Mouse (Mus musculus): ENCODE results near the gene Mttp. TPM values are rescaled to one million over a fixed set of nuclear protein-coding genes. Genes with fewer than 3 reads are reported as not detected.
A peak's percentile ranks its signal among the peaks of the same experiment; 100 is the strongest.

Mttp gene
- total RNA-seq, 2 experiments from 2014 or later: 1.9 to 2.7 TPM

DNA sequence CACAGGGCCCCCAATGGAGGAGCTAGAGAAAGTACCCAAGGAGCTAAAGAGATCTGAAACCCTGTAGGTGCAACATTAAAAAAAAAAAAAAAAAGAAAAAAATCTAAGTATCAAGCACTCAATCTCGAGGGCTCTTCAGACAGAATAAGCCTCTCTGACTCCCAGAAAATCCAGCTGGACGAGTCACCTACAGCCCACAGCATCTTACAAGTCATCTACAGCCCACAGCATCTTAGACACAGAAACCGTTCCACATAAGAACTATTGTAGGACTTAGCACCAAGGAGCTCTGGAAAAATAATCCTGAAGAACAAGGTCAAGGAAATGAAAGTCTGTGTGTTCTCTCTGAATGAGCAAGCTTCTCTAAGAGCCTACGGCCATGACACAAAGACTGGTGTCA is 42.8 kb downstream of the Mttp start:
- intact Hi-C loops (cut with DNase I; ENCODE audit: low total_unique reads): no loop called here
- DNase-seq: no peak

DNA sequence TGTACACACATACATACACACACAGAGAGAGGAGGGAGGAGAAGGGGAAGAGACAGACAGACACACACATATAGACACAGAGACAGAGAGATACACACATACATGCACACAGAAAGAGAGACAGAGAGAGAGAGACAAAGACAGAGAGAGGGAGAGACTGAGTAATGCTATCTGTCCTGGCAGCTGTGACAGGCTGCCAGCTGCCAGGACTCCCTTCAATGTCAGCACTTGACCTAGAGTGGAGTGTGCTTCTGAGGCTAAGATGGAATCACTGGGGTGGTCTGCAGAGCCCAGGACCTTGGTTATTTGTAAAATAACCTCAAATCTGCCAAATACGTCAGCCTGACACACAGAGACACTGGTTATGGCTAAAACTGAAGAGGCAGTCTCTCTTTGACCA is 47.0 kb downstream of the Mttp start:
- intact Hi-C loops (cut with DNase I; ENCODE audit: low total_unique reads): no loop called here
- no peak for DNase-seq

DNA sequence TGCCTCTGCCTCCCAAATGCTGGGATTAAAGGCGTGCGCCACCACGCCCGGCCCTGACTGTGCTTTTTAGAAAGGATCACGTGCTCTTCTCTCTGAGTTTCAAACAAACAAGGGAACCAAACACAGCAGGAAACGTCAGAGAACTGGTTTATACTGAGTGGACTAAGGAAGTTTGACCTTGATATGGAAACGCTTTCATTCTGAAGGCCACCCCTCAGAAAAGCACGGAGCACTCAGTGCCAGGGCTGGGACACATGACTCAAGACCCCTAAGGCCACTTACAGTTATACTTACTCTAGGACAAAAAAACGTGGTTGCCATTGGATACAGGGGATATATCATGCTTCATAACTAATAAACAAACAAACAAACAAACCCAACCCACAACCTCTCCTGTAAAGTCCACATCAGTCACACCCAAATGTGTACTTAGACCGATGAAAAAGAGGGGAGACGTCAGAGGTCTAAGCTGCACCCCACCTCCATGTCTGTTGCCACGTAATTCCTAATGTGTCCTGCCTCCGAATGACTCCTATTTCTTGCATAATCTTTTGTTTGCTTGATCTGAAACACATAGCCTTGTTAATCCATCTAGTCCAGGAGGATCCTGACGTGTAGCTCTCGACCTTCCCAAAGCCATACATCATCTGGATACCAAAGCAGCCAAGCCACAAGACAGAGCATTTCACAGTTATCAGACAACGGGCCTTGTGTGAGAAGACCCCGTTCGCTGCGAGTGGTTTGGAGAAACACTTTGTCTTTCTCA is 48.3 kb downstream of the Mttp start:
- DNase-seq: no peak
- intact Hi-C loops (cut with DNase I; ENCODE audit: low total_unique reads): no loop called here

DNA sequence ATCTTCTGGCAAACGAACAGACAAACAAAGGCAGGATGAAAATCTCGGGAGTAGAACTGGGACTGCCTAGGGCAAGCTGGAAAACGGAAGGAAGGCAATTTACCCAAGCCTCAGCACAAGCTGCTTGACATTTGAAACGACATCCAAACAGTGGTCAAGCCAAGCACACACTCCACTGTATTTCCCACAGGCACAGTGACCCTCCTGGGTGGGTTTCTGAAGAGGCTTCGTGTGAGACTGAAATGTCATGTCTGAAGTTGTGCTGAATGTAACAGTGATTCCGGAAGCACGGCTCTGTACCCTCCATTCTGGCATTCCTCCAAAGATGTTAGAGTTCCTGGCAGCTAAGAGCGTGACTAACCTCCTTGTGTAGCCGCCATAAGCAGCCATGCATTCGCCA is 49.0 kb downstream of the Mttp start:
- no peak for DNase-seq
- intact Hi-C loops (cut with DNase I; ENCODE audit: low total_unique reads): no loop called here

DNA sequence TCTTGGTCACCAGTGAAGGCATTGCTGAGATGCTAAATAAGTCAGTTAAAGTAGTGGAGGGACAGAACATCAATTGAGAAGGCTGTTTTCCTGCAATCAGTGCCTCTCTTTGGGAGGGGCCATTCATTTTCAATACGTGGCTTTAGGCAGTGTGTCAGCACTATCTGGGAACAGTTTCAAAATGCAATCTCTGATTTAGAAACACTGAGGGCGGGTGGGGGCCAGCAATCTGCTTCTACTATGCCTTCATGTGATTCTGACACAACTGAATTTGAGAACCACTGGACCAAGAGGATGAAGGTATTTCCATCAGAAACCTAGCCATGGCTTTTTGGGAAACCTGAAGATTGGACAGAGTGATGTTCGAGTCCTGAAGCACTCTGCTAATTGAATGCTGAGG is 49.5 kb downstream of the Mttp start:
- intact Hi-C loops (cut with DNase I; ENCODE audit: low total_unique reads): no loop called here
- DNase-seq: no peak

DNA sequence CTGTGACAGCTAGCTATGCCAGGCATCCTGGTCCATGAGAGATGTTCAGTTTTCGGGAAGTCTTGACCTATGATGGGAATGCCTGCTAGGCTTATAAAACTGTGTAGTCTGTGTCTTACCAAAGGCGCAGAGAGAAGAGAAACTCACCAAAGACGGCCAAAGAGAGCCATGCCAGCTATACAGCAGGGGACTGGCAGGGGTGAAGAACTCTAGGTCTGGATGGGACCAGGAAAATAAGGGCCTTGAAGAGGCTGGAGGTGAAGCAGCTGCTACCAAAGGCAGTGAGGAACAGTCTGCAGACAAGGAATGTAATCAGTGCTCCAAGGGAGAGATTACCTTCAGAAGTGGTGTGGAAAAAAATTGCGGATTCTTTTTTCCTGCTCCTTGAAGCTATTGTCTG is 60.9 kb downstream of the Mttp start:
- intact Hi-C loops (cut with DNase I; ENCODE audit: low total_unique reads): loop anchor here (10.0 kb wide), 1 partner anchor 51 kb away; no protein-coding TSS in a partner anchor

DNA sequence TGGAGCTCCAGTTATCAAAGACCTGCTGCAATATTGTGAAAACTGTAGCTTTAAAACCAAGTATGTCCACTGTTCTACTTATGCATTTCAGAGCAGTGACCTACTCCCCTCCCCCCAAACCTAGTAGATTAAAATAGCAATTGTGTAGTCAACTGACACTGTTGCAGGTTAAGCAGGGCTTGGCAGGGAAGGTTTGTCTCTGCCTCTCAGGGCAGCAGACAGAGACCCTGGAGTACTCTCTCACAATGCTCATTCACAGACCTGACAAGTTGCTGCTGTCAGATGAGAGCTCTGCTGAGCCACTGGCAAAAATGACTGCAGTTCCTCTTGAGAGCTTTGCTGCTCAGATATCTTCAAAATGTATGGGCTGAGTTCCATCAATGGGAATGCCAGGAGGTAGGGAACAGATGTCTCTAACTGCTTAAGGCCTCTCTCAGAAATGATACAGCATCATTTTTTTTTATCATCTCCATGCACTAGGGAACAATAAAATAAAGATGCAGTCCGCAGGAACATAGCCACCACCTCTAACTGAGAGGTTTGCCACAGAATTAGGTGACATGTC is 61.6 kb downstream of the Mttp start:
- no peak for DNase-seq

More for the DNA sequence above, 60.9 kb downstream of the Mttp start:
- no peak for DNase-seq

DNA sequence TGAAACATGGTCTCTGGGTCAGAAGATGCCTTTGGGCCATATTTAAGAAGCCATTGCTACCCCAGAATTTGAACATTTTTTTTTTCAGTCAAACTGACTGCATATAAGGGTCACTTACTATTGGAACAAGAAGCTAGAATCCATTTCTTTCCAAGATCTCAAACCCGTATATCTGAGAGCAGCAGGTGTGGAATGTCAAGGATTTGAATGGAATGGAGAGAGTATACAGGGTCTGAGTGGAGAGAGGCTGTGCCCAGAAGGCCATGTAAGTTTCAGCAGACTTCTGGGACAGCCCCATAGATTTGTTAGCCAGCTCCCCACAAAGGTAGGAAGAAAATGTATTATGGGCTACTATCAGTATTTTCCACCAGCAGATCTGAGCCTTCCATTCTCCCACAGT is 66.1 kb downstream of the Mttp start:
- no peak for DNase-seq
- intact Hi-C loops (cut with DNase I; ENCODE audit: low total_unique reads): no loop called here

More for the DNA sequence above, 61.6 kb downstream of the Mttp start:
- intact Hi-C loops (cut with DNase I; ENCODE audit: low total_unique reads): loop anchor here (10.0 kb wide), 1 partner anchor 52 kb away; no protein-coding TSS in a partner anchor

DNA sequence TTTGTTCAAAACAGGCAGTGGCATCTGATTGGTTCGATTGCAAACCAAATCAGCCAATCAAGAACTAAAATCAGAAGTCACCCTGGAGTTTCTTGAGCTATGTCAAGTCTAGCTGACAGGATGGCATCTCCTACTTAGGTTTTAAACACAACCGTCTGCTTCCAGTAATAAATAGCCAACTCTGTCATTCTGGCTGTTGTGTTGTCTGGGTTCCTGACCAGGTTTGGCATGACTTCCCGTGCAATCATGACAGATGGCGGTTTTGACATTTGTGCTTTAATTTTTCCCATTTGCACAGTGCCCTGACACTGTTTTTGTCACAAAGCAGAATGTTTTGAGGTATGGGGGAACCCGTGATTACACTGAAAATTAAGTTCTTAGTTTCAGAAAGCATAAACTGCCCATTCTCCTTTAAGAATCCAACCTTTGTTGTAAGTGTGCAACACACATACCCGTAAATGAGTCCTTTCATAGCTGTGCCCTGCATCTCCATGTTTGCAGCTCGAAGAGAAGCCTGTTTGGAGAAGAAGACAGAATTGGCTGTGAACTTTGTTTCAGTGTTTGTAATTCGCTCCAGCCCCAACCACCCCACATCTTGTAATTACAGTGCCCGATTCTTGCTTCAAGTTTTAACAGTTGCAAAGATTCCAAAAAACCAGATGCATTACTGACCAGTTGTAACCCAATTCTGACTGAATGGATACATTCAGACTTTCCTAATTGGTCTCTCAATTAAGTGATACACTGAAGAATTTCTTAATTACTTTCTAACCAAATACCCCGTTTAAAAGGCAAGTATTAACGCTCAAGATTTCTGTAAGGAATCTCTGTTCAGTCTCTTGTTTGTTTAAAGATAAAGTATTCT is 67.1 kb downstream of the Mttp start:
- no peak for DNase-seq
- intact Hi-C loops (cut with DNase I; ENCODE audit: low total_unique reads): no loop called here

DNA sequence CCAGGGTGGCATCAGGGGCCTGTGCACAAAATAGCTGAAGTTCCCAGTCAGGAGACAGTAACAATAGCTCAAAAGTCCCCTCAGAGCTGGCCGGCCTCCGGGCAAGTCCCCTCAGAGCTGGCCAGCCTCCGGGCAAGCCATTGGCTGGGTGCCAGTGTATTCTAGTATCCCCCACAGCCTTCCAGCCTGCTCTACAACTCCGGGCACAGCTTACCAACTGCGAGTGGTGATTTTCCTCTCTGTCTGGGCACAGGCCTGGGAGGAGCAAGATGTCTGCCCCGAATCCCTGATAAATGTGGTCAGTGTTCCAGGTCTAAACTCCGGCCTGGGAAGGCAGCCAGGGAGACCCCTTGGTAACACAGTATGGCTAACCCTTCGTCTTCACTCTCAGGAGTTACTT is 69.6 kb downstream of the Mttp start:
- intact Hi-C loops (cut with DNase I; ENCODE audit: low total_unique reads): no loop called here
- DNase-seq: peak; percentile 54

DNA sequence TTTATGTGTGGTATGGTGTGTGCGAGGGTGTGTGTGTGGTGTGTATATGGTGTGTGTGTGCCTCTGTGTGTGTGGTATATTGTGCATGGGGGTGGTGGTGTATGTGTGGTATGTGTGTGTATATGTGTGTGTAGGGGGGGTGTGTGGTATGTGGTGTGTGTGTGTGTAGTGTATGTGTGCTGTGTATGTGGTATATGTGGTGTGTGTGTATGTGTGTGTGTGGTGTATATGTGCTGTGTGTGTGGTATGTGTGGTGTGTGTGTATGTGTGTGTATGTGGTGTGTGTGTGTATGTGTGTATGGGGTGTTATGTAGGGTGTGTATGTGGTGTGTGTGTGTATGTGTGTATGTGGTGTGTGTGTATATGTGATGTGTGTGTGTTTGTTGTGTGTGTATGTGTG is 70.6 kb downstream of the Mttp start:
- DNase-seq: no peak
- intact Hi-C loops (cut with DNase I; ENCODE audit: low total_unique reads): no loop called here

DNA sequence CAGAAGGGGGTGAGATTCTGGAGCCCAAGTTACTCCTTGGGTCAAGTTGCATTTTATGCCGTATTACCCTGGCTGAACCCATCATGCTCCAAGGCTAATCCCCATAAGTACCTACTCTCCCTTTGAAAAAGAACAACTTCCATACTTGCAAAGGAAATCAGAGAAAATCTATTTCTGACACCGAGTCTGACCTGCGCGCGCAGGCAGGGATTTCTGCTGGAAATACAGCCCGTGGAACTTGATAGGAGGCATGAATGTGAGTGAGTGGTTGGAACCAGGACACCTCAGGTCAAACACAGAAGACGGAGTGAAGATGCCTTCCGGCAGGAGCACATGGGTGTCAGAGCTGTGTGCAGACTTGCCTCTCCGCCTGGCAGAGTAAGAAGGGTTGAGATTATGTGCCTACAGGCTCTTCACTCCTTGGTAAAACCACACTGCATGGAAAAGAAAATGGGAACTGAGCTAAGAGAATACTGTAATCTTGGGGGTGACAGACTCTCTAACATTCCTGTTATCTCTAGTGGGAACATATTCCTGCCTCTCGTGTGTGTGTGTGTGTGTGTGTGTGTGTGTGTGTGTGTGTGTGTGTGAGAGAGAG is 73.2 kb downstream of the Mttp start:
- intact Hi-C loops (cut with DNase I; ENCODE audit: low total_unique reads): no loop called here
- DNase-seq: peak; percentile 31

DNA sequence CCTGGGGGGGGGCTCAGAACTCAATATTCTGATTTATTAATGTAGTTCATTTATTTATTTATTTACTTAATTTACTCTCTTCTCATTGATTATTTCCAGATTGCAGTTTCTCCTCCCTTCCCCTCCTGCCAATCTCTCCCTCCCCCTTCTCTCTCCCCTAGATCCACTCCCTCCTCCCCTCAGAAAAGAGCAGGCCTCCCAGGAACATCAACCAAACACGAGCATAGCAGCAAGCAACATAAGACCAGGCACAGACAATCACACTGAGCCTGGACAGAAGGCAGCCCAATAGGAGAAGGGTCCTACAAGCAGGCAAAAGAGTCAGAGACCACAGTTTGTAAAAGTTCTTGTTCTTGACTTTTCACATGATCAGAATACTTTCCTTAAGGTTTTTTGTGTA is 73.8 kb downstream of the Mttp start:
- no peak for DNase-seq
- intact Hi-C loops (cut with DNase I; ENCODE audit: low total_unique reads): no loop called here

DNA sequence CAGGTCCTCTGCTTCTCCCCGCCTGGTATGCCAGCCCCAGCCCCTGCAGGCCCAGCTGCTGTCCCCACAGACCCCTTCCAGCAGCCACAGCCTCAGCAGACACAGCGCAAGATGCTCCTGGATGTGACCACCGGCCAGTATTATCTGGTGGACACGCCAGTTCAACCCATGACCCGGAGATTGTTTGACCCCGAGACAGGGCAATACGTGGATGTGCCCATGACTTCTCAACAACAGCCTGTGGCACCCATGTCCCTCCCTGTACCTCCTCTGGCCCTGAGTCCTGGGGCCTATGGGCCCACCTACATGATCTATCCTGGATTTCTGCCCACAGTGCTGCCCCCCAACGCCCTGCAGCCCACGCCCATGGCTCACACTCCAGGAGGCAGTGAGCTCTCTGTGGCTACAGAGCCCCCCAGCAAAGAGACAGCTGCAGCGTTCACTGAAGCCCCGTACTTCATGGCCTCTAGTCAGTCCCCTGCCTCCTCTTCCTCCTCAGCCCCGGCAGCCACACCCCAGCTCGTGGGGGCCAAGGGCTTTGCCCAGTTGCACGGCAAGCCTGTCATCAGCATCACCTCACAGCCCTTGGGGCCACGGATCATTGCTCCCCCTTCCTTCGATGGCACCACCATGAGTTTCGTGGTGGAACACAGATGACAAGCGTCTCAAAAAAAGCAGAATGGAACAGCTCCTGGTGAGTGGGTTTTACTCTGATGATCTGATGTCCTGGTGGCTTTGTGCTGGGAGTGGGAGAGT is 74.8 kb downstream of the Mttp start:
- peak; percentile 12 for DNase-seq
- intact Hi-C loops (cut with DNase I; ENCODE audit: low total_unique reads): no loop called here

DNA sequence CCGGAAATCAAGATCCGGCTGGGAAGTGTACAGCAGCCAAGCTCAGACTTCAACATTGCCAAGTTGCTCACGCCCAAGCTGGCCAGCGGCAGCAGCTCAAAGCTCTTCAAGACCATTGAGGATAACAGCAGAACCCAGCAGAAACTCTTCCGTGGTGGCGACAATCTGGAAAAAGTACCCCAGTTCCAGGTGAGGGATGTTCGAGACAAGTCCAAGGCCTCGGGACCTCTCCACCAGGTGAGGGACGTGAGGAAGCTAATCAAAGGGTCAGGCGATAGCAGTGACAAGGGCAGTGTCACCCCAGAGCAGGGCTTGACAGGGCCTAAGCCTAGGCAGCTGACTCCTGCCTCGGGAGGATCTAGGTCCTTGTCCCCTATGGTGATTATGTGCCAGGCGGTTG is 76.7 kb downstream of the Mttp start:
- intact Hi-C loops (cut with DNase I; ENCODE audit: low total_unique reads): no loop called here
- DNase-seq: peak; percentile 21

DNA sequence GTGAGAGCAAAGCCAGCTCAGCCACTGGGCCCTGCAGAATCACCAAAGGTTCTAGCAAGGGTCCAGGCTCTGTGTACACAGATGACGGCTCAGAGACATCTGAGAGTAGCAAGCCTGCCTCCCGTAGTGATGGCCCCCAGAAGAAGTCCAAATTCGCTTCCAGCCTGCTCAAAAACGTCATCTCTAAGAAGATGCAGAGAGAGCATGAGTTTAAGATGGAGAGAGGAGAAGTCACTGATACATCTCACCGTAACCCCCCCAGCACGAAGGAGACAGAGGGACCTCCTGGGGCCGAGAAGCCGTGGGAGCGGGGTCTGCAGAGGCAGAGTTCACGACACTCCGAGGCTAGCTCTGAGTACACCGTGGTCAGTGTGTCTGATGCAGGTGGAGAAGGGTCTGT is 77.5 kb downstream of the Mttp start, which contains the start of gene Gm5105:
Gene Gm5105 (minus strand): TSS at position 101 of the 400 bp plus-strand sequence.
- intact Hi-C loops (cut with DNase I; ENCODE audit: low total_unique reads): no loop called here
- no peak for DNase-seq

DNA sequence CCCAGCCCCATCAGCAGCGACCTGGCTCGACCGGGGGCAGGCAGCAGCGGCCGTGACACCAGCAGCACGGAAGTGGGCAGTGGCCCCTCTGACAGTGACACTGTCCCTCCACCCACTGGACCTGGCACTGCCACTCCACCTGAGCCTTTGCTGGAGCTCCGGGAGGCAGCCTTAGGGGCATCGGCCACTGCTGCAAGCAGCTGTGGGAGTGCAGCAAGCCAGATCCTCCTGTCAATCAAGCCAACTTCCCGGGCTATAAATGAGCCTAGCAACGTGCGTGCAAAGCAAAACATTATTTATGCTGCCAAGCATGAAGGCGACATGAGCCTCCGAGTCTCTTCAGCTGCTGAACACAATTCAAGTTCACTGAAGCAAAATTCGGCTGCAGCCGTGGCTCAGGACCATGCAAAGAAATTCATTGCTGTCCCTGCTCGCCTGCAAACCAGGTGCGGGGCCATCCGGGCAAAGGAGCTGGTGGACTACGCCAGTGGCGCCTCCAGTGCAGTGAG is 78.4 kb downstream of the Mttp start:
- peak; percentile 77 for DNase-seq
- intact Hi-C loops (cut with DNase I; ENCODE audit: low total_unique reads): no loop called here

DNA sequence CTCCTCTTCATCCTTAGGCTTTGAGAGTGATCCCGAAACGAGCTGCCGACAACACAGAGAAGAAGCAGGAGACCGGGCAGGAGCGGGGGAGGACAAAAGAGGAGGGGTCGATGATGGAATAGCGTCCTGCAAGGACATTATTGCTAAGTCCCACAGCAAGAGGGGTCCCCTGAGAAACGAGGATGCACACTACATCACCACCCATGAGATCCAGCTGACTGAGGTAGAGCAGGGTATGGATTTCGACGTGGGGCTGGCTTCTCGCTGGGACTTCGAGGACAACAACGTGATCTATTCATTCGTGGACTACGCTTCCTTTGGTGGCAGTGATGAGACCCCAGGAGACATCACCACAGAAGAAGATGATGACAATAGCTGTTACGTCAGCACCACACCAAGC is 78.8 kb downstream of the Mttp start:
- intact Hi-C loops (cut with DNase I; ENCODE audit: low total_unique reads): no loop called here

More for the DNA sequence above, 78.8 kb downstream of the Mttp start:
- no peak for DNase-seq
